Mouse (Mus musculus) effector memory CD4-positive, alpha-beta T cell, adult 7 months (primary cell): ENCODE measurements around the gene Ssu72. TPM values are rescaled to one million over a fixed set of nuclear protein-coding genes. Genes with fewer than 3 reads are reported as not detected.

Source experiments
- polyA plus RNA-seq: library from polyadenylated mRNA; unstranded; fragments of 100-300 nt; shearing (Covaris generic); gene quantifications from one replicate; pipeline ENCODE4 v1.2.1, GENCODE M21; 2017

The Ssu72 gene
- 92.9 TPM for polyA plus RNA-seq

DNA sequence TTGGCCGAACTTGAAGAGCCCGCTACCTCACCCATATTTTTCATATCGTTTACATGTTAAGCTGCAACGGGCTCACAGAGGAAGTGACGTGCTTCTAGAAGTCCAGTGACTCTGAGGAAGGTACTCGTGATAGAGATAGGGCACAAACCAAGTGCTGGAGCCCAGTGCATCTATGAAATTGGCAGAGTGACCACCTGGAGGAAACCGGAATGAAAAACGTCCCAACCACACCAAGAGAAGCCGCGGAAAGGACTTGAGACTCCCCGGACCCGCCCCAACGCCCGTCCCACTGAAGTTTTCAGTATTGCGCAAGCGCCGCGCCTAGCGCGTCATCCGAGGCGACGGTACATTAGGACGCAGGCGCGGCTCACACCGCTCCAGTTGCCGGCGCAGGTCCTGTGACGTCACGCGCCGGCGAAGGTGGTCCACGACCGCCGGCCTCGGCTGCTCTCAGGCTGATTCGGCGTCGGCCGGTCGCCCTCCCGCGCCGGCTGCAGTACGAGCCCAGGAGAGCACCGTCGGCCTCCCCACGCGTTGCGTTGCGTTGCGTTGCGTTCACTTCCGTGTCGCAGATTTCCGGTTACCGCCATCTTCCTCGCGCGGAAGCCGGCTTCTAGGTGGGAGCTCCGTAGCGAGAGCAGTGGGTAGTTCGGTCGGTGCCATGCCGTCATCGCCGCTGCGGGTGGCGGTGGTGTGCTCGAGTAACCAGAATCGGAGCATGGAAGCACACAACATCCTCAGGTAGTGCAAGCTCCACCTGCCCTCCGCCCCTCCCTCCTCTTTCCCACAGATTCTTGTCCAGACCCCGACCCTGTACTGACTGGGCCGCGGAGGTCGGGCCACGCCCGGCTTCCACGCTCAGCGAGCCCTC lies at the start of gene Ssu72:
Gene Ssu72, plus strand, starts transcription at position 80 of the 871 bp plus-strand sequence.

DNA sequence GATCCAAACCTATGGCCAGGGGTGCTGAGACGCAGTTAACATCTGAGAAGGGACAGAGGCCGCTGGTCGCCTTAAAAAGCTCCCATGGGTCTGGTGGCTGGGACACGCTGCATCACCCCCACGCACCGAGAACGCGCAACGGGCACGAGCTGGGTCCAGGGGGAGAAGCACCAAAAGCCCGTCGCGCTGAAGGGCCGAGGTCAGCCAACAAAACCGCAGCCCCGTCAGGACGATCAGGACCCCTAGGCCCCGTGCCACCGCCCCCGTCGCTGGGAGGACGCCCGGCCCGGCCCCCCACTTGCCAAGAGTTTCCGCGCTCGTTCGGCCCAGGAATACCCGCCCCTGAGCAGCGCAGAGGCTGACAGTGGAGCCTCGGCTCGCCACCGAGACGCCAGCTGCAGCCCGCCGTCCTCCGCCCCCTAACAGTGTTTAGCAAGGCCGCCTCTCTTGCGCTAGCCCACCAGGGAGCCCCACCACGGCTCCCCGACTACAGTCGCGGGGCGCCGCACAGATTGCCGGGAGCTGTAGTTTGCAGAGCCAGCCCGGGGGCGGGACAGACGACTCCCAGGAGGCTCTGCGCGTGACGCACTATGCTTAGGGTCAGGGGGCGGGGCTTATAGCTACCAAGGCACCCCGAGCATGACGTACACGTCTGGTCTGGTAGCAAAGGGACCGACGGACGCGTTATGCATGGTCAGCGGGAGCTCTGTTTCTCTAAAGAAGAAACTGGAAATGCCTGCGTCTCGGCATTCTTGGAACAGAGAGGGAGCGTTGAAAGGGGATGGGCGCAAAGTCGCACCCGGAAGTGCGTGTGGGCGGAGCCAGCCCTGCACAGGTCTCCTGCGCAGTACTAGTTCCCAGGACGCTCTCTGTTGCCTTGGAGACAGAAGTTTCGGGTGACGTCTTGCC lies 35.7 kb upstream of the Ssu72 start, which contains the start of gene Mib2:
Gene Mib2, minus strand, starts transcription at position 510 of the 909 bp plus-strand sequence.

DNA sequence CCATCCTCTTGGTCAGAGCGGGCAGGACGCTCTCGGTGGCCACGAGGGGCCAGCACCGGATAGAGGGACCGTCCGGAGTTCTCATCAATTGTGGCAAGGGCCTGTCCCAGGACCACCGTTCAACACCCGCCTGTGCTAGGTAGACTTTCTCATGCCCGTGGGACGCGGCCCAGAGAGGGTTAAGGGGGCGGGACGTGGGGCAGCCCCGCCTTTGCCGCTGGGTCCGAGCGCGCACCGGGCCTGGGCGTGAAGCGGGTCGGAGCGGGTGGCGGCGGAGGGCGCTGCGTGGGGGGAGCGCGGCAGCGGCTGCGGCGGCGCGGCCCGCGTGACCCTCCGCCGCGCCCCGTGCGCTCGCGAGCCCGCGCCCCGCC lies 10.5 kb upstream of the Ssu72 start, which contains the start of gene Fndc10:
Gene Fndc10, plus strand, starts transcription at position 232 of the 371 bp plus-strand sequence.

DNA sequence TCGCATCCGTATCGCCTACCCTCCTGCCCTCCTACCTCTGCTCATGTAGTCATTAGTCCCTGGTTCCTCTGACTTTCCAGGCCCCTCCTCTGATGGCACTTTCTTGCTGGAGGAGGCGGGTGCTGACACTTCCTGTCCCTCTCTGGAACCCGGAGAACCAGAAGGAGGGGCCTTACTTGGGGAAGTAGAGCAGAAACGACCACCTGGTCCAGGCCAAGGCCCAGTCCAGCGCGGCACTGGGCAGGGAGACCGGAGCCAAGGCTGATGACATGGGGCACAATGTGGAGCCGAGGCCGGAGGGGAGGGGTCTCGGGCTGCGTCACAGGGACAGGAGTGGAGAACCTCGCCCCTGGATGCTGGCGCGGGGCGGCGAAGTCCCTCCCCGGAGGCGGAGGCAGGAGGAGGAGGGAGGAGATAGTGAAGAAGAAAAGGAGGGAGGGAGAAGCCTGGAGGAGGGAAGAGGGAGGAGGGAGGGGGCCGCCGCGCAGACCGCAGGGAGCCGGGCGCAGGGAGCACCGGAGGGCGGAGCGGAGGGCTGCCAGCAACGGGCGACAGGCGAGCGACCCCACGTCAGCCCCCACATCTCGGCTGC lies 29.8 kb downstream of the Ssu72 start, which contains the start of gene Tmem240:
Gene Tmem240, plus strand, starts transcription at position 451 of the 592 bp plus-strand sequence.

DNA sequence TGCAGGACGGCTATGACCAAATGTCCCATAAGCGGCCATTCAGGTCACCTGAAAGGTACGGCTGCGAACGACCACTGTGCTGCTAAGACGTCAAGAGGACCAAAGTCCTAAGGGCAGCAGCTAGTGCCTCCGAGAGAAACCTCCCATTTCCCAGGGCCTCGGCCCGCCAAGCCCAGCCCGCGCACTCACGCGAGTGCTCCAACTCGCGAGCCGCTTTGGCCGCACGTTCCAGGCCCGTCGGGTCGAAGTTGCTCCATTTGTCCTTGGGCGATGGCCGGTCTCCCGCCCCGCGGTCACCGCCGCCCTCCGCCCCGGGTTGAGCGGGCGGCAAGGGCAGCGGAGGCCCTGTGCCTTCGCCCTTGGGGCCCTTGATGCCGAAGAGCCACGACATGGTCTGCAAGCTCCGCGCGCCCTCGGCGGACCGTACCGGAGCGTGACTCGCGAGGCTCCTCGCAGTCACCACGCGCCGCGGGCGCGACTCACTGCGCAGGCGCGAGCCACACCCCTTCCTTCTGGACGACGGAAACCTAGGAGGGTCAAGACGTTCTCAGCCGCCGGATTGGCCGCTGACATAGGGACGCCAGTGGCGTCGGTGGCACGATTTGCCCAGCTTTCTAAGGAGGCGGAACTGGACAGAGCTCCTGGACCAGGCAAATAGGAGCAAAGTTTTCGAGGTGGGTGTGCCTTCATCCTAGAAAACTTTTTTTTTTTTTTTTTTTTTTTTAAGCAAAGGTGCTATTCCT lies 56.2 kb downstream of the Ssu72 start, which contains the start of gene Atad3a:
Gene Atad3a, minus strand, starts transcription at position 481 of the 743 bp plus-strand sequence.

DNA sequence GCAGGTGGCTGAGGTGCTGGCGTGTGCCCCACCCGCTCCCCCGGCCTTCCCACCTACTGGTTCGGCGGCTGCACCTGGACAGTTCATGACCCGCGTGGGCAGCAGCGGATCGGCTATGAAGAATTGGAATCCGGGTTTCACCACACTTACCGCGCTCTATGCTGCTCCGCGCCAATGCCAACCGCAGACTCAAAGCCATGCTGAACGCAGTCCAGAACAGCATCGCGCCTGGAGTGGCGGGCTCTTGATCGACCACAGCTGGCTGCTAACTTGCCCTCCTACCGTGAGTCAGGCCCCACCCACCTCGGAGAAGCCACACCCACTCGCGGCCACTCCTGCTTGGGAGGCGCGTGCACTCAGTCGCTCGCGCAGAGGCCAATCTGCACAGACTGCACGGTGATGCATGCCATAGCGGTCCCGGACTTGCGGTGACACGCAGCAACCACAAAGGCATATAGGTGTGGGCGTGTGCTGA lies 69.7 kb downstream of the Ssu72 start, which contains the start of gene Vwa1:
Gene Vwa1, minus strand, starts transcription at position 419 of the 475 bp plus-strand sequence.

Other genes starting within 250 kb of the Ssu72 start
- gene Tmem52, start 235.7 kb upstream of the Ssu72 start, polyA plus RNA-seq: not detected
- 437 TPM for gene Gnb1, start 213.4 kb upstream of the Ssu72 start, polyA plus RNA-seq
- 110 TPM for gene Nadk, start 142.4 kb upstream of the Ssu72 start, polyA plus RNA-seq
- gene Slc35e2, start 103.4 kb upstream of the Ssu72 start, polyA plus RNA-seq: 20.0 TPM
- 314 TPM for gene Cdk11b, start 79.9 kb upstream of the Ssu72 start, polyA plus RNA-seq
- gene Gm10563, start 59.4 kb upstream of the Ssu72 start, polyA plus RNA-seq: not detected
- 0.74 TPM for gene Mmp23, start 51.4 kb upstream of the Ssu72 start, polyA plus RNA-seq
- 45.8 TPM for gene Mib2, start 35.6 kb upstream of the Ssu72 start, polyA plus RNA-seq
- gene Fndc10, start 10.5 kb upstream of the Ssu72 start, polyA plus RNA-seq: 10.8 TPM
- gene Tmem240, start 30.0 kb downstream of the Ssu72 start, polyA plus RNA-seq: 0.35 TPM
- 65.7 TPM for gene Atad3a, start 56.3 kb downstream of the Ssu72 start, polyA plus RNA-seq
- not detected for gene Vwa1, start 69.9 kb downstream of the Ssu72 start, polyA plus RNA-seq
- gene Tmem88b, start 81.1 kb downstream of the Ssu72 start, polyA plus RNA-seq: not detected
- not detected for gene Ankrd65, start 85.6 kb downstream of the Ssu72 start, polyA plus RNA-seq
- 72.5 TPM for gene Mrpl20, start 98.1 kb downstream of the Ssu72 start, polyA plus RNA-seq
- gene Ccnl2, start 107.7 kb downstream of the Ssu72 start, polyA plus RNA-seq: 320 TPM
- gene Aurkaip1, start 126.5 kb downstream of the Ssu72 start, polyA plus RNA-seq: 125 TPM
- 4.6 TPM for gene Mxra8, start 134.9 kb downstream of the Ssu72 start, polyA plus RNA-seq
- 85.5 TPM for gene Dvl1, start 142.6 kb downstream of the Ssu72 start, polyA plus RNA-seq
- 0.56 TPM for gene Tas1r3, start 158.6 kb downstream of the Ssu72 start, polyA plus RNA-seq
- 6.9 TPM for gene Cptp, start 164.6 kb downstream of the Ssu72 start, polyA plus RNA-seq
- 63.2 TPM for gene Ints11, start 164.7 kb downstream of the Ssu72 start, polyA plus RNA-seq
- 26.4 TPM for gene Pusl1, start 187.0 kb downstream of the Ssu72 start, polyA plus RNA-seq
- gene Acap3, start 187.0 kb downstream of the Ssu72 start, polyA plus RNA-seq: 38.1 TPM
- gene Ube2j2, start 239.0 kb downstream of the Ssu72 start, polyA plus RNA-seq: 179 TPM